ENCODE assay signal across 9 mouse cellular contexts in genomic region chr14:75455743-75456421, GRCm38 (mm10). TPM values are rescaled to one million over a fixed set of nuclear protein-coding genes. Genes with fewer than 3 reads are reported as not detected.
DNase-seq lines count a peak whose midpoint lies in the region; ATAC-seq and TF ChIP-seq lines count a peak whose summit lies in the region.
"Had no signal": no experiment of that assay in that cellular context is flagged by ENCODE, and none has a peak within 500 bp of the region (broad histone marks: within the 10 kb centered on the region; RNA-seq: fewer than 3 reads in every experiment).

TSS of gene Siah3 (plus strand) at chr14:75455982.

- peaks cover 46% of the 10 kb centered on the region for H3K27me3 ChIP-seq in heart, embryonic 13.5 days (replicated peaks)
- H3K27me3 ChIP-seq in intestine, embryonic 15.5 days (replicated peaks) = peaks cover 20% of the 10 kb centered on the region
- H3K27me3 ChIP-seq in liver, postnatal 0 days (ENCODE audit: insufficient read depth, low read length) = peaks cover 25% of the 10 kb centered on the region

- no peaks in the 10 kb centered on the region for H3K36me3 ChIP-seq in heart, embryonic 13.5 days
- no peaks in the 10 kb centered on the region for H3K36me3 ChIP-seq in intestine, embryonic 15.5 days
- H3K36me3 ChIP-seq in liver, postnatal 0 days (replicated peaks; ENCODE audit: insufficient read depth, low read length) = no peaks in the 10 kb centered on the region

- peak within 1 kb of the TSS; percentile 58 for H3K9ac ChIP-seq in heart, embryonic 13.5 days
- H3K9ac ChIP-seq in intestine, embryonic 15.5 days = no peak within 1 kb of the TSS
- no peak within 1 kb of the TSS for H3K9ac ChIP-seq in liver, postnatal 0 days (replicated peaks)

- intact Hi-C loops in heart, postnatal 14 days (cut with DNase I) = no loop called here

- TF ChIP-seq EP300 in liver, postnatal 0 days (IDR thresholded peaks at IDR 0.05; ENCODE audit: low read depth) = no peak

- no peak within 1 kb of the TSS for H3K27ac ChIP-seq in heart, embryonic 13.5 days (replicated peaks)
- H3K27ac ChIP-seq in embryonic fibroblast, embryonic 13.5 days (ENCODE audit: insufficient read depth, low read length) = no peak within 1 kb of the TSS
- no peak within 1 kb of the TSS for H3K27ac ChIP-seq in intestine, embryonic 15.5 days
- H3K27ac ChIP-seq in liver, postnatal 0 days (ENCODE audit: low read depth) = no peak within 1 kb of the TSS

- WGBS in heart, embryonic 13.5 days = 20% methylated on average over 18 of the region's 18 CpGs
- WGBS in intestine, embryonic 15.5 days = 14% methylated on average over 18 of the region's 18 CpGs
- 17% methylated on average over 18 of the region's 18 CpGs for WGBS in liver, postnatal 0 days (ENCODE audit: insufficient replicate concordance)

- DNase-seq in heart, postnatal 14 days = no peak
- DNase-seq in liver, postnatal 0 days = no peak
- DNase-seq in right cerebral cortex, postnatal 4 days = peak; percentile 39
- no peak for DNase-seq in lung, adult 18-20 months

- H3K4me1 ChIP-seq in heart, embryonic 13.5 days = peaks cover 23% of the 10 kb centered on the region
- H3K4me1 ChIP-seq in embryonic fibroblast, embryonic 13.5 days (ENCODE audit: control insufficient read depth, insufficient read depth, low read length) = 0 out of 2 replicates have a peak, but pooled peaks cover 7% of the 10 kb centered on the region
- peaks cover 16% of the 10 kb centered on the region; the same call in 1 of the 2 replicates for H3K4me1 ChIP-seq in intestine, embryonic 15.5 days (replicated peaks)
- peaks cover 4% of the 10 kb centered on the region; the same call in 1 of the 2 replicates for H3K4me1 ChIP-seq in liver, postnatal 0 days (ENCODE audit: insufficient read depth)

- ATAC-seq in heart, embryonic 13.5 days (ENCODE audit: extremely low read depth, insufficient number of reproducible peaks, low FRiP score, low TSS enrichment) = no peak
- ATAC-seq in activated CD4-positive, CD25-positive, alpha-beta regulatory T cell, adult 4 months = peak; percentile 48
- peak; percentile 20; the same call in 1 of the 2 replicates for ATAC-seq in intestine, embryonic 15.5 days
- no peak for ATAC-seq in liver, postnatal 0 days

- no peaks in the 10 kb centered on the region for H3K9me3 ChIP-seq in heart, embryonic 13.5 days
- no peaks in the 10 kb centered on the region for H3K9me3 ChIP-seq in intestine, embryonic 15.5 days
- no peaks in the 10 kb centered on the region for H3K9me3 ChIP-seq in liver, postnatal 0 days (ENCODE audit: low read length)

- TF ChIP-seq POLR2A in embryonic fibroblast, embryonic 13.5 days (IDR thresholded peaks at IDR 0.05; ENCODE audit: low read depth, low read length) = no peak

- peak within 1 kb of the TSS; percentile 77 for H3K4me2 ChIP-seq in heart, embryonic 13.5 days
- H3K4me2 ChIP-seq in intestine, embryonic 15.5 days (replicated peaks) = peak within 1 kb of the TSS; percentile 70
- H3K4me2 ChIP-seq in liver, postnatal 0 days (ENCODE audit: low read depth, low read length) = peak within 1 kb of the TSS; percentile 62

- peak within 1 kb of the TSS; percentile 49 for H3K4me3 ChIP-seq in heart, embryonic 13.5 days
- peak within 1 kb of the TSS; percentile 28 for H3K4me3 ChIP-seq in embryonic fibroblast, embryonic 13.5 days (ENCODE audit: insufficient read depth, low read length)
- H3K4me3 ChIP-seq in intestine, embryonic 15.5 days (replicated peaks) = peak within 1 kb of the TSS; percentile 31
- H3K4me3 ChIP-seq in liver, postnatal 0 days (ENCODE audit: low read depth, low read length) = peak within 1 kb of the TSS; percentile 20; the same call in 1 of the 2 replicates

- no peak for TF ChIP-seq CTCF in embryonic fibroblast, embryonic 13.5 days (IDR thresholded peaks at IDR 0.05; ENCODE audit: borderline replicate concordance, insufficient read depth, low read length)
- no peak for TF ChIP-seq CTCF in liver, postnatal 0 days (IDR thresholded peaks at IDR 0.05; ENCODE audit: low read depth)

RNA-seq across cellular contexts. Expression of gene Siah3, which starts in this region (rescaled TPM):
- not detected in 2 replicates for polyA plus RNA-seq in heart, embryonic 13.5 days (2015; fragmentation: Nextera tagmentation; extraction: Ambion mirVana)
- total RNA-seq in heart, postnatal 14 days (2021) = under 1 TPM in 1 of 2 experiments, not detected in 1; 0.05 TPM
- under 1 TPM; 0.10 to 0.29 TPM for polyA plus RNA-seq in activated CD4-positive, CD25-positive, alpha-beta regulatory T cell, adult 4 months (2017; shearing (Covaris generic))
- not detected in 2 replicates for polyA plus RNA-seq in embryonic fibroblast, embryonic 13.5 days (2011; ENCODE audit: insufficient read length, low read depth, missing spikeins)
- polyA plus RNA-seq in intestine, embryonic 15.5 days (2015; fragmentation: Nextera tagmentation; extraction: Ambion mirVana) = 0.06 and 0.24 TPM in 2 replicates
- 0.02 TPM in 1 of 2 replicates, not detected in the other for polyA plus RNA-seq in liver, postnatal 0 days (2015; fragmentation: Nextera tagmentation; extraction: Ambion mirVana)
- total RNA-seq: ES-E14 had no signal

Comparison
In these comparisons a context has a peak if more than half of its experiments do, and no peak if none do; other contexts are left out.
1. Peak in ATAC-seq in activated CD4-positive, CD25-positive, alpha-beta regulatory T cell, adult 4 months; RNA of the gene not detected or under 1 TPM.
2. Peak in ATAC-seq, H3K4me3 ChIP-seq and H3K4me2 ChIP-seq in intestine, embryonic 15.5 days; RNA of the gene not detected or under 1 TPM.